Mouse (Mus musculus) c-Kit-negative CD71-positive TER-119-positive erythroid progenitor cells, embryonic 14.5 days (primary cell): ENCODE measurements around the gene Acot11.

Experiments used
- DNase-seq: peaks from one replicate; pipeline ENCODE4 v3.0.0-alpha.2; 2013; ENCODE audit warnings: low read depth, low spot score

Gene Acot11

GRCm38 (mm10) chr4:106804910-106805274, at the start of gene Acot11:
Gene Acot11 (minus strand): TSS chr4:106804998.
- DNase-seq: peak; percentile 58

- DNase-seq: no peak
Observed at GRCm38 (mm10) chr4:106848290-106849092, 43.7 kb upstream of the Acot11 start.

GRCm38 (mm10) chr4:106847591-106848289, 42.9 kb upstream of the Acot11 start:
- DNase-seq: no peak

- no peak for DNase-seq
Observed at GRCm38 (mm10) chr4:106842561-106842960, 37.8 kb upstream of the Acot11 start.

- DNase-seq: no peak
Observed at GRCm38 (mm10) chr4:106841856-106842255, 37.1 kb upstream of the Acot11 start.

- no peak for DNase-seq
Observed at GRCm38 (mm10) chr4:106841303-106841702, 36.5 kb upstream of the Acot11 start.

GRCm38 (mm10) chr4:106840651-106841145, 35.9 kb upstream of the Acot11 start:
- no peak for DNase-seq

GRCm38 (mm10) chr4:106839964-106840611, 35.3 kb upstream of the Acot11 start:
- peak; percentile 37 for DNase-seq

GRCm38 (mm10) chr4:106839254-106839834, 34.5 kb upstream of the Acot11 start:
- no peak for DNase-seq

- DNase-seq: peak; percentile 77
Observed at GRCm38 (mm10) chr4:106838548-106839253, 33.9 kb upstream of the Acot11 start.

GRCm38 (mm10) chr4:106837964-106838363, 33.2 kb upstream of the Acot11 start:
- no peak for DNase-seq

GRCm38 (mm10) chr4:106837425-106837824, 32.6 kb upstream of the Acot11 start:
- DNase-seq: no peak

- no peak for DNase-seq
Observed at GRCm38 (mm10) chr4:106830545-106831112, 25.8 kb upstream of the Acot11 start.

- no peak for DNase-seq
Observed at GRCm38 (mm10) chr4:106827738-106828361, 23.1 kb upstream of the Acot11 start.

- DNase-seq: no peak
Observed at GRCm38 (mm10) chr4:106825229-106825628, 20.4 kb upstream of the Acot11 start.

- DNase-seq: no peak
Observed at GRCm38 (mm10) chr4:106819404-106819803, 14.6 kb upstream of the Acot11 start.

- DNase-seq: no peak
Observed at GRCm38 (mm10) chr4:106818332-106818731, 13.5 kb upstream of the Acot11 start.

GRCm38 (mm10) chr4:106817017-106817416, 12.2 kb upstream of the Acot11 start:
- no peak for DNase-seq

GRCm38 (mm10) chr4:106815396-106816324, 10.9 kb upstream of the Acot11 start:
- no peak for DNase-seq
